ENCODE assay signal across 8 mouse cellular contexts in the genomic region with DNA sequence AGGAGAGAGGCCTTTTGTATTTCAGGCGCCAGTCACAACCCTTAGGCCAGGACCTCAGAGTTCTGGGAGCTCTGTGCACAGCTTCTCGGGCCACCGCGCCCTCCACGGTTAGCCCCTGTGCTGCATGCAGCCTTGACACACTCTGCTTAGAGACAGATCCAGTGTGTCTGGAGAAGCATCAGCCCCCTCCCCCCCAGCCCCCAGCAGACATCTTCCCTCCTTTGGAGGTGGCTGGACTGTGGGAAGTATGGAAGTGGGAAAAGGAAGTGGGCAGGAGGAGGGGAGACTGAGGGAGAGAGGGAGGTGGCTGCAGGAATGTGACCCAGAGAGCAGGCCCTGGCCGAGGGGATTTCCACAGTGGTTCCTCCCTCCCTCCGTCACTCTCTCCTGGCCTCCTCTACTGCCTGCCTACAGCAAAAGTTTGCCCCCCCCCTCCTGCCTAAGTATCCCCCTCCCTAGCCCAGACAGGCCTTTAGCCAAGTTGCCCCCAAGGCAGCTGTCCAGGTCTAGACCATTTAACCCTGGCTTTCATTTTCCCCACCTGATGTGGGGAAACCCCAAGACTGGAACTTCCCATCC. TPM values are rescaled to one million over a fixed set of nuclear protein-coding genes. Genes with fewer than 3 reads are reported as not detected.
A peak's percentile ranks its signal among the peaks of the same experiment; 100 is the strongest.
DNase-seq lines count a peak whose midpoint lies in the region; ATAC-seq and TF ChIP-seq lines count a peak whose summit lies in the region.
"Had no signal": no experiment of that assay in that cellular context is flagged by ENCODE, and none has a peak within 500 bp of the region (broad histone marks: within the 10 kb centered on the region; RNA-seq: fewer than 3 reads in every experiment).

No protein-coding gene starts in this region.

- no peak overlapping the region for H3K27ac ChIP-seq in kidney, adult 2 months (ENCODE audit: insufficient read depth, low read depth, low read length)

- TF ChIP-seq CTCF in kidney, adult 2 months (conservative IDR thresholded peaks at IDR 0.05; ENCODE audit: insufficient read depth, insufficient read length, low read depth, low read length): no peak

- peaks cover 7% of the 10 kb centered on the region for H3K4me1 ChIP-seq in kidney, adult 2 months (ENCODE audit: control insufficient read depth, insufficient read depth, low read length)

- peak overlapping the region; percentile 83; the same call in 1 of the 2 replicates for H3K4me3 ChIP-seq in kidney, adult 2 months (ENCODE audit: insufficient read depth, low read depth, low read length)
- H3K4me3 ChIP-seq: erythroblast, embryonic 14.5 days had no signal

- 0 out of 2 replicates have a peak, but pooled peaks have one; percentile 4 for ATAC-seq in granulocyte monocyte progenitor cell, adult 5-6 weeks (replicated peaks; ENCODE audit: poor library complexity, severe bottlenecking)

- TF ChIP-seq POLR2A in kidney, adult 2 months (IDR thresholded peaks at IDR 0.05; ENCODE audit: low read depth, low read length): no peak

- no peak for DNase-seq in kidney, adult 2 months
- DNase-seq in kidney, adult 18-20 months: no peak
- peak; percentile 27 for DNase-seq in NIH3T3 (ENCODE audit: low read depth)
- peak; percentile 52 to 61 for DNase-seq in natural killer cell, adult 2 months (ENCODE audit: low spot score in 2 of 2)
- no peak for DNase-seq in frontal cortex, postnatal 25 days (ENCODE audit: low spot score in 2 of 2)
- no peak for DNase-seq in layer of hippocampus, postnatal 10 days (ENCODE audit: low spot score in 2 of 2)

- 65% methylated on average over 7 of the region's 7 CpGs for WGBS in kidney, adult 2 months

- H3K36me3 ChIP-seq in kidney, adult 2 months (ENCODE audit: control insufficient read depth, insufficient read depth, low read length): no peaks in the 10 kb centered on the region

- no peaks in the 10 kb centered on the region for H3K27me3 ChIP-seq in kidney, adult 2 months (replicated peaks; ENCODE audit: control insufficient read depth, insufficient read depth, low read length)

RNA-seq across cellular contexts. Expression of a gene that starts 1.8 kb away (rescaled TPM):
- polyA plus RNA-seq in kidney, adult 2 months (2012; rRNA removed): 4.3 and 5.8 TPM in 2 replicates
- 4.6 and 7.8 TPM in 2 replicates for total RNA-seq in granulocyte monocyte progenitor cell, adult 5-6 weeks (2014; fragmentation: Nextera tagmentation)
- 4.9 and 6.0 TPM in 2 replicates for total RNA-seq in granulocyte monocyte progenitor cell, adult 5-6 weeks (2017)
- total RNA-seq in layer of hippocampus, postnatal 10 days (2021): 1 to 10 TPM; 3.5 to 3.9 TPM

RNA-seq across cellular contexts. Expression of a gene that starts 6.3 kb away (rescaled TPM):
- polyA plus RNA-seq in kidney, adult 2 months (2012; rRNA removed): 75.5 and 96.1 TPM in 2 replicates
- total RNA-seq in granulocyte monocyte progenitor cell, adult 5-6 weeks (2014; fragmentation: Nextera tagmentation): 88.5 and 124 TPM in 2 replicates
- total RNA-seq in granulocyte monocyte progenitor cell, adult 5-6 weeks (2017): 39.3 and 77.1 TPM in 2 replicates
- 10 to 100 TPM; 47.4 TPM for total RNA-seq in layer of hippocampus, postnatal 10 days (2021)

RNA-seq across cellular contexts. Expression of a gene that starts 7.9 kb away (rescaled TPM):
- 1.9 and 2.1 TPM in 2 replicates for polyA plus RNA-seq in kidney, adult 2 months (2012; rRNA removed)
- not detected in 2 replicates for total RNA-seq in granulocyte monocyte progenitor cell, adult 5-6 weeks (2014; fragmentation: Nextera tagmentation)
- not detected in 2 replicates for total RNA-seq in granulocyte monocyte progenitor cell, adult 5-6 weeks (2017)
- 10 to 100 TPM; 93.2 to 93.7 TPM for total RNA-seq in layer of hippocampus, postnatal 10 days (2021)
- polyA plus RNA-seq: erythroblast, embryonic 14.5 days had no signal

RNA-seq across cellular contexts. Expression of a gene that starts 15.7 kb away (rescaled TPM):
- polyA plus RNA-seq in kidney, adult 2 months (2012; rRNA removed): 369 and 408 TPM in 2 replicates
- 1,977 and 2,073 TPM in 2 replicates for total RNA-seq in granulocyte monocyte progenitor cell, adult 5-6 weeks (2014; fragmentation: Nextera tagmentation)
- 2,383 and 2,522 TPM in 2 replicates for total RNA-seq in granulocyte monocyte progenitor cell, adult 5-6 weeks (2017)
- total RNA-seq in layer of hippocampus, postnatal 10 days (2021): 1,000 to 10,000 TPM; 1,612 to 1,800 TPM

RNA-seq across cellular contexts. Expression of a gene that starts 34.1 kb away (rescaled TPM):
- polyA plus RNA-seq in kidney, adult 2 months (2012; rRNA removed): 0.08 and 0.09 TPM in 2 replicates
- total RNA-seq in granulocyte monocyte progenitor cell, adult 5-6 weeks (2014; fragmentation: Nextera tagmentation): not detected in 2 replicates
- not detected in 2 replicates for total RNA-seq in granulocyte monocyte progenitor cell, adult 5-6 weeks (2017)
- under 1 TPM; 0.57 to 0.69 TPM for total RNA-seq in layer of hippocampus, postnatal 10 days (2021)
- polyA plus RNA-seq: erythroblast, embryonic 14.5 days had no signal

Comparison
In these comparisons a context has a peak if more than half of its experiments do, and no peak if none do; other contexts are left out.
1. DNase-seq: peak in NIH3T3 (single experiment) and natural killer cell, adult 2 months (2 of 2); none in kidney, adult 2 months (single experiment), kidney, adult 18-20 months (single experiment), frontal cortex, postnatal 25 days (0 of 2) and layer of hippocampus, postnatal 10 days (0 of 2).
2. RNA of a gene that starts 7.9 kb away (total RNA-seq): 93.2 to 93.7 TPM in layer of hippocampus, postnatal 10 days; not detected in granulocyte monocyte progenitor cell, adult 5-6 weeks; every median in the first group is over 10 times any median in the second.